Mouse (Mus musculus) lung, embryonic 14.5 days (tissue): ENCODE data around the gene Nkiras1. TPM values are rescaled to one million over a fixed set of nuclear protein-coding genes. Genes with fewer than 3 reads are reported as not detected.

ENCODE experiments used
- ATAC-seq: fragments of 200-750 bp; cut with Nextera tagmentation; 2 replicates; pipeline ENCODE4 v1.8.0; 2017; ENCODE audit warnings: mild to moderate bottlenecking, moderate TSS enrichment, moderate library complexity; ENCODE audit not compliant: insufficient read depth
- DNase-seq: peaks from one replicate; pipeline ENCODE4 v3.0.0-alpha.2; 2015
- H3K27ac ChIP-seq: fragments of 300-500 bp; sonication (generic); 2 replicates; pipeline ENCODE4 v1.5.1; 2014; ENCODE audit warnings: low read depth, mild to moderate bottlenecking, moderate library complexity
- H3K27me3 ChIP-seq: fragments of 300-500 bp; sonication (generic); 2 replicates; pipeline ENCODE4 v1.6.1; 2014; ENCODE audit warnings: low read length, control low read depth; ENCODE audit not compliant: insufficient read depth
- H3K36me3 ChIP-seq: fragments of 300-500 bp; sonication (generic); 2 replicates; pipeline ENCODE4 v1.6.1; 2014; ENCODE audit warnings: control low read depth; ENCODE audit not compliant: insufficient read depth
- H3K4me1 ChIP-seq: fragments of 300-500 bp; sonication (generic); 2 replicates; pipeline ENCODE4 v1.6.1; 2014; ENCODE audit warnings: antibody characterized with exemption, control low read depth; ENCODE audit not compliant: insufficient read depth
- H3K4me2 ChIP-seq: fragments of 300-500 bp; sonication (generic); 2 replicates; pipeline ENCODE4 v1.6.1; 2014; ENCODE audit warnings: mild to moderate bottlenecking
- H3K4me3 ChIP-seq: fragments of 300-500 bp; sonication (generic); 2 replicates; pipeline ENCODE4 v1.5.1; 2014; ENCODE audit warnings: low read depth, low read length
- H3K9ac ChIP-seq: fragments of 300-500 bp; sonication (generic); 2 replicates; pipeline ENCODE4 v1.6.1; 2014
- H3K9me3 ChIP-seq: fragments of 300-500 bp; sonication (generic); 2 replicates; pipeline ENCODE4 v1.6.1; 2016; ENCODE audit warnings: low read depth, low read length, control low read depth
- CTCF ChIP-seq: IDR thresholded peaks from 2 replicates; pipeline ENCODE4 v1.5.1; 2016; ENCODE audit warnings: antibody characterized with exemption, low read depth
- WGBS: fragments of 180-500 bp; shearing (Covaris S2); extraction: QIAGEN DNeasy Blood & Tissue Kit; methylation state at CpG from one replicate; pipeline ENCODE4 v1.1.7; 2014; 5-methylcytosine and 5-hydroxymethylcytosine counted together
- polyA plus RNA-seq: library from polyadenylated mRNA; unstranded; fragments of >200 nt; fragmentation: Nextera tagmentation; extraction: Ambion mirVana; gene quantifications from 2 replicates; pipeline ENCODE4 v1.2.1, GENCODE M21; 2014

Nkiras1 gene
- polyA plus RNA-seq, 1 experiment from 2014 or later: 12.8 TPM

DNA sequence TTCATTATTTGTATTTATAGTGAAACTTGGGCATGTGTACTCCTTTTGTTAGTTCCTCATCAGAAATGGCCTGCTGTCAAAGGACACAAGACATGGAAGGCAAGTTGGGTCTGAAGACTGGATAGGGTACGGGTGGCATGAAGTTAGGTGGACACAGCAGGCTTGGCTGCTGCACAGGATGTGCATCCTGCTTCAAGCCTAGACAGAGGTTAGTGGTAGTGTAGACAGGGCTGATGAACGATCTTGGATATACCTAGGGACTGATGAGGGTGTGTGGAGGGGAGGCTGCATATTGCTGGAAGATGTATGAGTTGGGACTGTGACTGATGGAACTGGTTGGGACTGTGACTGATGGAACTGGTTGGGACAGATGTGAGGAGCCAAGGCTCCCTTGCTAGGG, 27.9 kb downstream of the Nkiras1 start:
- Histone ChIP-seq H3K27ac (no peak overlapping the region), H3K4me2 (no peak overlapping the region), H3K4me1 (no peaks in the 10 kb centered on the region), H3K4me3 (no peak overlapping the region), H3K27me3 (no peaks in the 10 kb centered on the region), H3K9ac (no peak overlapping the region), H3K36me3 (no peaks in the 10 kb centered on the region), H3K9me3 (no peaks in the 10 kb centered on the region)
- no peak for DNase-seq
- TF ChIP-seq CTCF: no peak
- ATAC-seq: no peak
- 89% methylated on average over 2 of the region's 2 CpGs for WGBS

DNA sequence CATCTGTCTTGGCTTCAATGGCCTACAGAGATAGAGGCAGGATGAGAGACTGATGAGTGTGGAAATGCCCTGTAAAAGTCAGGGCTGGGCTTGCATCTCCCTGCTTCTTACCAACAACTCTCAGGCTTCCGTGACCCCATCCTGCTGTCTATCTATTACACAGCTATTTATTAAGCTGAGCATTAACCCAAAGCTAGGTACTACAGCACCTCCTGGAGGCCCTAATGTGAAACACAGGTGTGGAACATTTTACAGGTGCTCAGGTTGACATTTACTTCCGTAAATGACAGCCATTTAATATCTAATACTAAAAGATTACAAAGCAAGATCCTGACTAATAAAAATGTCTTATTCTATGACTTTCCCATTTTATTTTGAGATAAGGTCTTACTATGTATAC, 29.7 kb downstream of the Nkiras1 start:
- DNase-seq (no peak), ATAC-seq (no peak)
- 84% methylated on average over 2 of the region's 2 CpGs for WGBS
- no peaks in the 10 kb centered on the region for H3K9me3 ChIP-seq
- no peaks in the 10 kb centered on the region for H3K27me3 ChIP-seq
- H3K4me2 ChIP-seq: no peak overlapping the region
- no peak overlapping the region for H3K27ac ChIP-seq
- no peaks in the 10 kb centered on the region for H3K4me1 ChIP-seq
- H3K4me3 ChIP-seq: no peak overlapping the region
- no peaks in the 10 kb centered on the region for H3K36me3 ChIP-seq
- TF ChIP-seq CTCF: no peak
- no peak overlapping the region for H3K9ac ChIP-seq

DNA sequence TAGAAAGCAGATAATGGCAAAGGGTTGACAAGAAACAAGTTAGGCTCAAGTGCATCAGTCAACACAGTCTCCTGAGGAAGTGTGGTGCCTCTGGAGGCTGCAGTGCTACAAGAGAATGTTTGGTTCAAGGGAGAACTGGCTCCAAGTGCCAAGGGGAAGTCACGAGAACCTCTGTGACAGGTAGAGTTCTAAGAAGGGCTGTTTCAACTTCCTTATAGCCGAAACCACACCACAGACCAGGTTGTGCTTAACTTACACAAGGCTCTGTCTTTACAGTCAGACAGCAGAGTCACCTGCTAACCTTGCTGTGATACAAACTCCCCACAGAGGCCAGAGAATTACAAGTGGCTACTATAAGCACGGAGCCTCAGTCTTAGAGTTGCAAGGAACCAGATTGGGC, 30.7 kb downstream of the Nkiras1 start:
- Histone ChIP-seq H3K27ac (no peak overlapping the region), H3K4me2 (no peak overlapping the region), H3K9ac (no peak overlapping the region), H3K9me3 (no peaks in the 10 kb centered on the region), H3K4me3 (no peak overlapping the region), H3K36me3 (no peaks in the 10 kb centered on the region; the same call in 1 of the 2 replicates), H3K4me1 (no peaks in the 10 kb centered on the region), H3K27me3 (no peaks in the 10 kb centered on the region)
- ATAC-seq (no peak), DNase-seq (no peak)
- WGBS: 67% methylated on average over 3 of the region's 3 CpGs
- TF ChIP-seq CTCF: no peak

DNA sequence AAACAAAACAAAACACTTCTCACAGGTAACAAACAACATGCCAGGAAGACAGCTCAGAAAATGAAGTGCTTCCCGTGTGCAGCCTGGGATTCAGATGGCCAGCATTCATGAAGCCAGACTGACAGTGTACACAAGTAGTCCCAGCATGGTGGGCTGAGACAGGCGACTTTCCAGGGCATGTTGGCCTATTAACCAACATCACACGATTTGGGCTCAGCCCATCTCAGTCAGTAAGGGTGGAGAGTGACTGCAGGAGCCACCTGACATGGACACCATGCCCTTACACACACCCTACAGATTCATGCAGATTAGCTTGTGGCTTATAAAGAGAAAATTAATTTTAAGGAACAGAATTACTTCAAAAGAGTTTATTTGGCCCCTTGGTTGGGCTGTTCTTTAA, 31.8 kb downstream of the Nkiras1 start:
- no peak overlapping the region for H3K9ac ChIP-seq
- no peak for ATAC-seq
- no peak overlapping the region for H3K4me3 ChIP-seq
- H3K9me3 ChIP-seq: no peaks in the 10 kb centered on the region
- H3K4me1 ChIP-seq: no peaks in the 10 kb centered on the region
- no peaks in the 10 kb centered on the region for H3K27me3 ChIP-seq
- WGBS: 59% methylated on average over 3 of the region's 3 CpGs
- no peak overlapping the region for H3K4me2 ChIP-seq
- H3K27ac ChIP-seq: no peak overlapping the region
- DNase-seq: no peak
- H3K36me3 ChIP-seq: no peaks in the 10 kb centered on the region; the same call in 1 of the 2 replicates
- no peak for TF ChIP-seq CTCF

DNA sequence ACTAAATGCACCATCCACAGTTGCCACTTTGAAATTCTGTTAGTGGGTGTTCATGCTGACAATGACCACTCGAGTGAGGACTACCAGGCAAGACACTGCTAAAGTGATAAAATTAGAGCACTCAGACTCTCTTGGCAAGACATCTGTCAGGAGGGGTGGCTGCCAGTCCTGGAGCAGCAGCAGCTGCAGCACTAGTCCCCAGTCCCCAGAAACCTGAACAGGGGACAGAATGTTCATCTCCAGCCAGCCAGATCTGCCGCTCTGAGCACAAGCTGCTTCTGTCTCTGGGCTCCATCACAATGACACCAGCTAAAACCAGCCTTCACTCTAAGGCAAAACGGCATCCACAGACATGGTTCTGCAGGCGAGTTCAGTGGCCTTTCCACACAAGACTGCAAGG, 32.3 kb downstream of the Nkiras1 start:
- DNase-seq (no peak), ATAC-seq (no peak)
- Histone ChIP-seq H3K27me3 (no peaks in the 10 kb centered on the region), H3K9ac (no peak overlapping the region), H3K9me3 (no peaks in the 10 kb centered on the region), H3K4me2 (no peak overlapping the region), H3K27ac (no peak overlapping the region), H3K4me1 (no peaks in the 10 kb centered on the region), H3K36me3 (no peaks in the 10 kb centered on the region; the same call in 1 of the 2 replicates), H3K4me3 (no peak overlapping the region)
- WGBS: 74% methylated on average over 4 of the region's 4 CpGs
- no peak for TF ChIP-seq CTCF

DNA sequence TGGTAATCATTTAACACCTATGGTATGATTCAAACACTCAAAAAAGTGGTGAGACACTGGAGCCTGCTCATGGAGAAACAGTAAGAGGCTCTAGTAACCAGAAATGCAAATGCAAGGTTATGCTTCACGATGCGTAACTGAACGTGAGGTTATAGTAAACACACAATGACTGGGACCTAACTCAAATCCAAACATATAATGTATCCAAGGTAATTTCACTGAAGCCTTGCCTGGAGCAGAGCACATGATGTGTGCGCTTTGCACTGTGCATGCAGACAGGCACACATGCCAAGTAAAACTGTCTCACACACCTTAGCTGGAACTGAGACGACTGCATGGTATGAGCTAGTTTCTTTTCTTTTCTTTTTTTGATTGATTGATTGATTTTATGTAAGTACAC, 33.2 kb downstream of the Nkiras1 start:
- Histone ChIP-seq H3K4me2 (no peak overlapping the region), H3K27ac (no peak overlapping the region), H3K9me3 (no peaks in the 10 kb centered on the region), H3K9ac (no peak overlapping the region), H3K27me3 (no peaks in the 10 kb centered on the region), H3K4me1 (no peaks in the 10 kb centered on the region), H3K4me3 (no peak overlapping the region), H3K36me3 (no peaks in the 10 kb centered on the region; the same call in 1 of the 2 replicates)
- ATAC-seq (no peak), DNase-seq (no peak)
- WGBS: 87% methylated on average over 5 of the region's 5 CpGs
- TF ChIP-seq CTCF: no peak

DNA sequence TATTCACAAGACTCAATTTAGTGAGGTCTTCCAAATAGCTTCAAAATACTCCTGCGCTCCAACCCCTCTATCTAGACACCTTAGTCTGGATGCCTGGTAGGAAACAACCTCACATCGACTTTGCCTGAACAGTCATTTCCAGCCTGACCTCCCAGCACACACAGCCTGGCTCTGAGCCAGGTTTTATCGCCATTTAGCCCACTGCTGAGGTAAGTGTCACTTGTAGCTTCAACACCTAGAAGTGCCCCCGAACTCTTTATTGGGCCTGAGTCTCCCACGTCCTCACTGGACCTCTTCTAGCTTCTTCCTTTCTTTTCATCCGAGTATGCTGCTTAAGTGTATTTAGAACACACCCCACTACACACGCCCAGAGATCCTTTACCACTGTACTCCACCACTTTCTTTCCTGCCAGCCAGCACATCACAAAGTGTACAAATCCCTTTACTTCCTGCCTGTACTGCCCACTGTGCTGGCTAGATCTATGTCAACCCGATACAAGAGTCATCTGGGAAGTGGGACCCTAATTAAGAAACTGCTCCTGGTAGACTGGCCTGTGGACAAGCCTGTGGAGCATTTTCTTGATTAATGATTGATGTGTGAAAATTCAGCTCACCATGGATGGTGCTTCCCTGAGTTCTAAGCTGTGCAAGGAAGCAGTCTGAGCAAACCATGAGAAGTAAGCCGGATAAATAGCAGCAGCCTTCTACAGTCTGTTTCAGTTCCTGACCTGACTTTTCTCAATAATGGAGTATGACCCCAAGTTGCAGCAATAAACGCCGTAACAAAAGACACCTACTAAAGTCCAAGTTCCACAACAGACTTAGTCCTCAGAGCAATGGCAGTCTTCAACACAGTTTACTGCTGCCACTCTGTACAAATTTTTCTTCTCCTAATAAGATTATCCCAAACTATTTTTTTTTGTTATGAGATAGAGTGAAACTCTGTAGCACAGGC, 46.8 kb downstream of the Nkiras1 start:
- H3K4me2 ChIP-seq: no peak overlapping the region
- H3K4me3 ChIP-seq: no peak overlapping the region
- H3K4me1 ChIP-seq: no peaks in the 10 kb centered on the region
- no peak for TF ChIP-seq CTCF
- 0 out of 2 replicates have a peak, but pooled peaks cover 8% of the 10 kb centered on the region for H3K36me3 ChIP-seq
- H3K27me3 ChIP-seq: no peaks in the 10 kb centered on the region
- DNase-seq (peak; percentile 37), ATAC-seq (no peak)
- H3K9ac ChIP-seq: no peak overlapping the region
- H3K9me3 ChIP-seq: no peaks in the 10 kb centered on the region
- WGBS: 53% methylated on average over 11 of the region's 11 CpGs
- no peak overlapping the region for H3K27ac ChIP-seq
